Mouse (Mus musculus): ENCODE results near the gene Gm10112. TPM values are rescaled to one million over a fixed set of nuclear protein-coding genes. Genes with fewer than 3 reads are reported as not detected.

Gene Gm10112
- not detected in 2 replicates for total RNA-seq (2017)

- ATAC-seq (replicated peaks; ENCODE audit: low read depth, poor library complexity, severe bottlenecking): no peak
Measured at GRCm38 (mm10) chrX:111168040-111168439, at the start of gene Gm10112. Gm10112 (plus strand) TSS chrX:111168340.

- ATAC-seq (replicated peaks; ENCODE audit: low read depth, poor library complexity, severe bottlenecking): no peak
Measured at GRCm38 (mm10) chrX:111189574-111189973, 21.4 kb downstream of the Gm10112 start.

GRCm38 (mm10) chrX:111196376-111196775 is 28.2 kb downstream of the Gm10112 start:
- peak; percentile 56; the same call in 1 of the 2 replicates for ATAC-seq (replicated peaks; ENCODE audit: low read depth, poor library complexity, severe bottlenecking)

- ATAC-seq (replicated peaks; ENCODE audit: low read depth, poor library complexity, severe bottlenecking): peak; percentile 80
Measured at GRCm38 (mm10) chrX:111210225-111210624, 42.1 kb downstream of the Gm10112 start.

Other genes with a start within 250 kb of the Gm10112 start
- gene Cylc1, start 57.9 kb upstream of the Gm10112 start, total RNA-seq (2017): not detected in 2 replicates

Measured in common myeloid progenitor, adult 5-6 weeks (primary cell).